Comparison of ENCODE assay signal across 9 mouse cellular contexts in genomic region chr9:105857773-105858172, GRCm38 (mm10). TPM values are rescaled to one million over a fixed set of nuclear protein-coding genes. Genes with fewer than 3 reads are reported as not detected.
DNase-seq lines count a peak whose midpoint lies in the region; ATAC-seq and TF ChIP-seq lines count a peak whose summit lies in the region.
"Had no signal": no experiment of that assay in that cellular context is flagged by ENCODE, and none has a peak within 500 bp of the region (broad histone marks: within the 10 kb centered on the region; RNA-seq: fewer than 3 reads in every experiment).

No protein-coding gene starts in this region.

- no peak for ATAC-seq in kidney, postnatal 0 days (replicated peaks; ENCODE audit: low FRiP score, low read depth)

- no peaks in the 10 kb centered on the region for H3K9me3 ChIP-seq in kidney, postnatal 0 days (replicated peaks; ENCODE audit: low read length)
- H3K9me3 ChIP-seq: embryonic facial prominence, embryonic 15.5 days had no signal

- TF ChIP-seq CTCF in kidney, postnatal 0 days (IDR thresholded peaks at IDR 0.05; ENCODE audit: low read depth), result peak; percentile 93
- peak; percentile 74 for TF ChIP-seq CTCF in liver, adult 2 months (IDR thresholded peaks at IDR 0.05; ENCODE audit: low read depth, low read length)
- TF ChIP-seq CTCF in olfactory bulb, adult 2 months (IDR thresholded peaks at IDR 0.05; ENCODE audit: insufficient read depth, low read depth, low read length), result peak; percentile 64

- WGBS in kidney, postnatal 0 days, result 6% methylated on average over 6 of the region's 6 CpGs
- 10% methylated on average over 6 of the region's 6 CpGs for WGBS in liver, adult 2 months
- WGBS in olfactory bulb, adult 2 months, result 12% methylated on average over 6 of the region's 6 CpGs

- no peaks in the 10 kb centered on the region for H3K79me2 ChIP-seq in liver, adult 2 months (ENCODE audit: control insufficient read depth, insufficient read depth, low read length)

- H3K36me3 ChIP-seq in kidney, postnatal 0 days (ENCODE audit: insufficient read depth, low read length), result no peaks in the 10 kb centered on the region
- H3K36me3 ChIP-seq in liver, adult 2 months (ENCODE audit: control insufficient read depth, insufficient read depth, low read length), result no peaks in the 10 kb centered on the region
- H3K36me3 ChIP-seq: embryonic facial prominence, embryonic 15.5 days had no signal

- H3K4me1 ChIP-seq in kidney, postnatal 0 days (replicated peaks; ENCODE audit: insufficient read depth, low read length), result no peaks in the 10 kb centered on the region
- H3K4me1 ChIP-seq in liver, adult 2 months (ENCODE audit: control insufficient read depth, insufficient read depth, low read length), result no peaks in the 10 kb centered on the region
- peaks cover 2% of the 10 kb centered on the region; the same call in 1 of the 2 replicates for H3K4me1 ChIP-seq in olfactory bulb, adult 2 months (ENCODE audit: control insufficient read depth, insufficient read depth, low read length)
- H3K4me1 ChIP-seq: embryonic facial prominence, embryonic 15.5 days had no signal

- no peak overlapping the region for H3K4me2 ChIP-seq in kidney, postnatal 0 days (ENCODE audit: low read length)
- H3K4me2 ChIP-seq: embryonic facial prominence, embryonic 15.5 days had no signal

- H3K4me3 ChIP-seq in kidney, postnatal 0 days (replicated peaks; ENCODE audit: low read depth, low read length), result no peak overlapping the region
- no peak overlapping the region for H3K4me3 ChIP-seq in liver, adult 2 months (ENCODE audit: insufficient read depth, low read depth, low read length)
- H3K4me3 ChIP-seq in olfactory bulb, adult 2 months (ENCODE audit: insufficient read depth, low read depth, low read length), result no peak overlapping the region
- H3K4me3 ChIP-seq: embryonic facial prominence, embryonic 15.5 days had no signal

- no peak overlapping the region for H3K27ac ChIP-seq in kidney, postnatal 0 days
- no peak overlapping the region for H3K27ac ChIP-seq in liver, adult 2 months (replicated peaks; ENCODE audit: insufficient read depth, low read depth, low read length)
- H3K27ac ChIP-seq in olfactory bulb, adult 2 months (ENCODE audit: insufficient read depth, low read depth, low read length), result no peak overlapping the region
- H3K27ac ChIP-seq: embryonic facial prominence, embryonic 15.5 days had no signal

- H3K9ac ChIP-seq in kidney, postnatal 0 days (ENCODE audit: low read depth, low read length), result no peak overlapping the region
- no peak overlapping the region for H3K9ac ChIP-seq in liver, adult 2 months (ENCODE audit: low read depth, low read length)
- H3K9ac ChIP-seq: embryonic facial prominence, embryonic 15.5 days had no signal

- peak; percentile 12 to 20 for DNase-seq in urinary bladder, adult 18-20 months (ENCODE audit: low spot score in 2 of 2)
- DNase-seq in urinary bladder, postnatal 10 days (ENCODE audit: low spot score), result no peak
- DNase-seq in cerebellum, adult 9-11 months, result peak; percentile 13
- DNase-seq in gastrocnemius, adult 18-20 months (ENCODE audit: low spot score), result peak; percentile 57
- DNase-seq in kidney, postnatal 0 days (ENCODE audit: low spot score), result peak; percentile 82
- peak; percentile 28 for DNase-seq in liver, adult 2 months (ENCODE audit: extremely low read depth, low read depth, low spot score)
- DNase-seq in thymus, postnatal 36 days, result peak; percentile 5 to 7

- H3K27me3 ChIP-seq in kidney, postnatal 0 days (ENCODE audit: insufficient read depth, low read length), result no peaks in the 10 kb centered on the region
- H3K27me3 ChIP-seq in liver, adult 2 months (ENCODE audit: control insufficient read depth, insufficient read depth, low read length), result no peaks in the 10 kb centered on the region
- H3K27me3 ChIP-seq: embryonic facial prominence, embryonic 15.5 days had no signal

- TF ChIP-seq POLR2A in liver, adult 2 months (IDR thresholded peaks at IDR 0.05; ENCODE audit: extremely low read depth, insufficient read depth, low read length), result no peak
- TF ChIP-seq POLR2A in olfactory bulb, adult 2 months (IDR thresholded peaks at IDR 0.05; ENCODE audit: insufficient read depth, low read depth, low read length), result no peak

RNA-seq across cellular contexts. Expression of gene Col6a6, which starts 29.8 kb away (rescaled TPM):
- total RNA-seq in gastrocnemius, adult 18-20 months (2021), result 1 to 10 TPM; 2.0 TPM
- 0.19 and 0.21 TPM in 2 replicates for polyA plus RNA-seq in kidney, postnatal 0 days (2015; fragmentation: Nextera tagmentation; extraction: Ambion mirVana)
- 0.09 and 0.13 TPM in 2 replicates for total RNA-seq in liver, adult 2 months (2014; rRNA removed)
- polyA plus RNA-seq in liver, adult 2 months (2012; rRNA removed), result 0.04 and 0.06 TPM in 2 replicates
- not detected in 2 replicates for polyA plus RNA-seq in olfactory bulb, adult 2 months (2012; ENCODE audit: insufficient read depth, insufficient read length, low replicate concordance, missing spikeins)
